Mouse (Mus musculus) heart, postnatal 0 days (tissue): ENCODE data around the gene Tm4sf20.

ENCODE experiments used
- CTCF ChIP-seq: IDR thresholded peaks from 2 replicates; pipeline ENCODE4 v1.5.1; 2016; ENCODE audit warnings: antibody characterized with exemption, control low read depth, low read depth
- EP300 ChIP-seq: IDR thresholded peaks from 2 replicates; pipeline ENCODE4 v1.6.1; 2016; ENCODE audit warnings: antibody characterized with exemption, low read depth

GRCm38 (mm10) chr1:82808564-82808963 lies 40.3 kb upstream of the Tm4sf20 start:
- TF ChIP-seq CTCF (no peak), EP300 (no peak)
